Mouse (Mus musculus): ENCODE results near the gene Rtl10.

The Rtl10 gene

GRCm38 (mm10) chr16:18498558-18498990 is at the start of gene Rtl10, which contains the start of gene Gnb1l:
TSS of gene Rtl10 (plus strand) at chr16:18498901.
TSS of gene Gnb1l (plus strand) at chr16:18498713.
- DNase-seq (ENCODE audit: low spot score in 2 of 2), result peak; percentile 81 to 93

DNA sequence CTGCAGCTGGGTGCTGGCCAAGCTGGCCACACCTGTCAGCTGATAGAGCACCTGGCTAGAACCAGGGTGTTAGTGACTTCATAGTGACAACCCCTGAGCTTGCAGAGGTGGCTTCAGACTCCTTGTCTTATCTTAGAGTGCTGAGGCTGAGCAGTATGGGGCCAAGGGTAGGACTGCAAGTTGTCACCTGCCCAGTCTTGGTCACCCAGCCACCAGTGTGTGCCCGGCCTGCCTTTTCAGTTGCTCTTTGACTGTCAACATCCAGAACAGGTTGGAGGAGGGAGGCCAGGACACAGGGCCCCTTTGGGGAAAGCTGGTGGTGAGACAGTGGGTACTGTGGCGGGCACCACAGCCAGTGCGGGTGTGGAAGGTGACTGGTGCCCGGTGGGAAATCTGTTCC is 49.7 kb upstream of the Rtl10 start:
- DNase-seq (ENCODE audit: low spot score in 2 of 2), result no peak

DNA sequence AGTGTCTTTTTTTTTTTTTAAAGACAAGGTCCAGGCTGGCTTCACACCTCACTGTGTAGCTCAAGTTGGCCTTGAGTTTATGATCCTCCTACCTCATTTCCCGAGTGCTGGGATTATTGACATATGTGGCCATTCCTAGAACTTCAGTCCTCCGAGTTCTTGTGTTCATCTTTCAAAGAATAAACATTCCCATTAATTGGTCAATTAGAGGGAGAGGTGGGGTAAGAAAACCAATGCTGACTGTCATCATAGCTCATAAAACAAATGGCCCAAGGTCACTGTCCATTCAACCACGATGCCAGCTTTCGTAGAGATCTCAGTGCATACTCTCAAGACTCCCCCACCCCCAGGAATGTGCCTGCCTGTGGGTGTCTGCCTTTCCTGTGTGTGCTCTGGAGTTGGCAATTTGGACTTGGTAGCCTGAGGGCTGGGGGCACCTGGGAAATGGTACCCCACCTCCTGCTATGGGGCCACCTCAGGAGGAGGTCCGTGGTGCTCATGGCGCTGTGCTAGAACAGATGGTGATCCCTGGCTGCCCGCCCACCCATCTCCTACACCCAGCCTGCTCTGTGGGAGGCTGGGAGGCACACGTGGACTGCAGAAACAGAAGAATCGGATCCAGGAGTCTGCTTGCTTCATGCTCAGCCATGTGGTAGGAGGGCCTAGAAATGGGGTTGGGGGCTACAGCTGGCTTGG is 47.1 kb upstream of the Rtl10 start:
- peak in 1 of 2 experiments; percentile 81 for DNase-seq (ENCODE audit: low spot score in 2 of 2)

GRCm38 (mm10) chr16:18452361-18452862 is 46.3 kb upstream of the Rtl10 start:
- DNase-seq (ENCODE audit: low spot score in 2 of 2), result peak in 1 of 2 experiments; percentile 59

DNA sequence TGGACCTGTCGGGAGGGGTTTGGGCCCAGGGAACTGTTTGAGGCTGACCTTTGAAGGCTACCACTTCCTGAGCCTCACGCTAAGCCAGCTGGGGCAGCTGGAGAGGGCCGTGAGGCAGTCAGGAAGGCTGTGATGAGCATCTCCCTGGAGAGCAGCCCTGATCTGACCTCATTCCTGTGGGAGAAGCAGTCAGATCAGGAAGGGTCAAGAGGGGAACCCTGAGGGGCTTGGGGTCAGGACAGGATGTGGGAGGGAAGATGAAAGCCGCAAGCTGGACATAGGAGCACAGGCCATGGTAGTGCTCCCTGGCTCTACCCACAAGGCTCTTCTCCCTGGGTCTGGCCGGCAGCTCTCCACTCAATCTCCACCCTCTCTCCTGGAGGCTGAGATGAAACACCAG is 44.9 kb upstream of the Rtl10 start:
- no peak for DNase-seq (ENCODE audit: low spot score in 2 of 2)

DNA sequence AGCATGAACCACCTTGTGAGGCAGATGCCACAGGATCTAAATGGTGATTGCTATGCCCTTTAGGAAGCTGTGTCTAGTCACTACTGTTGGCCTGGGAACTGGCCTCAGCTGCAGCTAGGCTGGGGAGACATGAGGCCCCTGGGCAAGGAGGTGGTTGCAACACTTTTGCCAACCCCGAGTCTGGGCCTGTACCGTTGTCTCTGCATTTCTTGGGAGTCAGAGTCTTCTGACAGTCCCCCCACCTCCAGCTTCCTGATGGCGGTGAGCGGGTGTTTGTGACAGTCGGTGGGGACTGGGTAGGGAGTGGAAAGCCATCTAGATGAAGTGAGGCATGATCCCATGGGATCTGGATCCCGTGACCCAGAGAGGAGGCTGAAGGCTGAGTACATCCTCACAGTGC is 43.3 kb upstream of the Rtl10 start:
- DNase-seq (ENCODE audit: low spot score in 2 of 2), result no peak

DNA sequence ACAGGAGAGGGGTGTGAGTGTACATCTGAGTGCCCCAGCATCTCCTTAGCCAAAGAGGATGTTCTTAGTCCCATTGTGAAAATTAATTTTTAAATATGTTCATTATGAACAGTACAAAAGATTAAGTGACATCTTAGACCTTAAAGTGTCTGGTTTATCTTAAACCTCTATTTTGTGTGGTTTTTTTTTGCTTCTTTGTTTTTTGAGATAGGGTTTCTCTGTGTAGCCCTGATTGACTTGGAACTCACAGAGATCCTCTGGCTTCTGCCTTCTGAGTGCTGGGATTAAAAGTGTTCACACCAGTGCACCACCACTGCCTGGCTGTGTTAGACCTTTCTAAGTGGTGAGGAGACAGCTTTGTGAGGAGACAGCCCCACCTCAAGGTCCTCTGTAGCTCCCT is 40.0 kb upstream of the Rtl10 start:
- DNase-seq (ENCODE audit: low spot score in 2 of 2), result no peak

- no peak for DNase-seq (ENCODE audit: low spot score in 2 of 2)
These were observed 39.3 kb upstream of the Rtl10 start for GRCm38 (mm10) chr16:18459335-18459954.

- no peak for DNase-seq (ENCODE audit: low spot score in 2 of 2)
These were observed 38.7 kb upstream of the Rtl10 start for GRCm38 (mm10) chr16:18459955-18460370.

DNA sequence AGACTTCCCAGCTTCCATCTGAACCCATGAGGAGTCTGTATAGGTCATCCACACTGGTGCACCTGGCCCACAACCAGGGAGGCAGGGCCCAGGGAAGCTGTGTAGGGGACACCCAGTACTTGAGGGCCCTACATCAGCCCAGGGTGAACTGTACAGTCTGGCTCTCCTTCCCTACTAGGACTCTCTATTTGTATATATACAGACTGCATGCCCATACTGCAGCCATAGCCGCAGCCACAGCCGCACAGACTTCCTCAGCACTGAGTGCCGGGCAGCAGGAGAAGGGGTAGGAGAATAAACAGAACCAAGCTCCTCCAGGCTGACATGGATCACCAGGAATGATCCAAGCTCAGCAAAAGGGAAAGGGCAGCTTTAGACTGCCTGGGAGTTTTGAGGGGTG is 37.9 kb upstream of the Rtl10 start:
- no peak for DNase-seq (ENCODE audit: low spot score in 2 of 2)

- no peak for DNase-seq (ENCODE audit: low spot score in 2 of 2)
These were observed 36.7 kb upstream of the Rtl10 start for GRCm38 (mm10) chr16:18462031-18462430.

DNA sequence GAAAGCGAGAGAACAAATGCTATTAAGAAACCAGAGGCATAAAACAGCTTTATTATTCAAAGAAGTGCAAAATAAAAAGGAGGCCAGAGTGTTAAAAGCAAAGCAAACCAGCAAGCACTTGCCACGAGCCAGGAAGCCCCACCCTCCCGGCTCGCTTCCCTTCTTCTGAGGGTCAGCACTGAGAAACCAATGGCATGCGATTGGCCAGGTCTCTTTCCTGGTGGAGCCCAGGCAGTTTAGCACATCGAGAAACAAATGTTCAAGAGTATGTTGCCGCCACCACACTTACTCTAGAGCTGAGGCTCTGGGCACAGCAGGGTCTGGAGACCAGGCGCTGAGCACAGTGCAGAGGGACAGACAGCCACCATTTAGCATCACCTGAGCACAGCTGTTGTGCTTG is 36.1 kb upstream of the Rtl10 start:
- no peak for DNase-seq (ENCODE audit: low spot score in 2 of 2)

- DNase-seq (ENCODE audit: low spot score in 2 of 2), result peak in 1 of 2 experiments; percentile 44
These were observed 34.4 kb upstream of the Rtl10 start for GRCm38 (mm10) chr16:18464271-18464670.

GRCm38 (mm10) chr16:18470829-18471228 is 27.9 kb upstream of the Rtl10 start:
- DNase-seq (ENCODE audit: low spot score in 2 of 2), result no peak

DNA sequence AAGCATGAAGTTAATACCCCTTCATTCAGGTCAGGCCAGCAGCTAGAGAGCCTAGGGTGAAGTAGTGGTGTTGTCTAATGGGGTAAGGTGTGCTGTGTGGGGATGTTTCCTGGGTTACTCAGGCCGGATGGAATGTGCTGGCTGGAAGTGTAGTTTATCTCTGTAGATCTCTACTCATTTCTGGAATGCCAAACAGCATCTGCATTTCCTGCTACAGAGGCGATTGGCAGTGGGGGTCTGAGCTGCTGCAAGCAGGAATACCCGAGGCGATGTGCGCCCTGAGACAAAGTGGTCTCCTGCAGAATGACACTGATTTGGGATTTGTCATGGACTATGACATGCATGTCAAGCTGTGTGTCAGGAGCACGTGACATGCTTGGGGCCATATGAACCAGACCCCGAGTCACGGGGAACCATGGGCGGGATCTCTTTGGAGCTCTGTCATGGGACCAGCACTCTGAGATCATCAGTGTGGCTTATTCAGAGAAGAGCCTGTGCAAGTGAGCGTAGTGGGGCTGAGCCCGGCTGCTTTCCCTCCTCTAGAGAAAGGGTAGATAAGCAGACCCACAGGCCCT is 27.2 kb upstream of the Rtl10 start:
- no peak for DNase-seq (ENCODE audit: low spot score in 2 of 2)

DNA sequence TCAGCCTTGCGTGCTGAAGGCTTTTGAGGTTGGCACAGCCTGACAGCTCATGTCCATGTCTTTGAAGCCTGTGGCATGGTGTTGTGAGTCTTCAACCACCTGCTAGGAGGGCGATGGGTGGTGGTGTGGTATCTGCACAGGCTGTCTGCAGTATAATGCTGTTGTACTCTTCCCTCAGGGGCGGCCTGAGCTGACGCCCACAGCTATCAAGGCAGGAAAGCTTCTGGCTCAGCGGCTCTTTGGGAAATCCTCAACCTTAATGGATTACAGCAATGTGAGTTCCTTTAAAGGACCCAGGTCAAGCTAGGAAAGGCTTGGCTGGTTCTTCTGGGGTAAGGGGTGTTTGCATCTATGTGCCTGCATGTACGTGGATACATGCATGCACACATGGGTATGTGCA is 26.7 kb upstream of the Rtl10 start:
- DNase-seq (ENCODE audit: low spot score in 2 of 2), result no peak

DNA sequence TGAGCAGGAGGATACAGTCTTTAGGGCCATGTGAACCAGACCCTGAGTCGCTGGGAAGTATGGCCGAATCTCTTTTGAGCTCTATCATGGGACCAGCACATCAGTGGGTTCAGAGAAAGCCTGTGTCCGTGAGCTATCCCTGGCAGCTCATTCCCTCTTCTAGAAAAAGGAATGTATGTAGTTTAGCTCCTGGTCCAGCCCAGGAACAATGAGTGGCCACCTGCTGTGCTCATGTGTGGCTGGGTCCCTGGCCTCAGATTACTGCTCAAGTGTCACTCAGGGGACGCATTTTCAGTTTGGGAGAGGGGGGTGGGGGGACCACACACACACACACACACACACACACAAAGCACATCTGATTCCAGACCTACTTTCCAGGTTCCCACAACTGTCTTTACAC is 26.3 kb upstream of the Rtl10 start:
- no peak for DNase-seq (ENCODE audit: low spot score in 2 of 2)

- no peak for DNase-seq (ENCODE audit: low spot score in 2 of 2)
These were observed 25.7 kb upstream of the Rtl10 start for GRCm38 (mm10) chr16:18472976-18473375.

- no peak for DNase-seq (ENCODE audit: low spot score in 2 of 2)
These were observed 24.7 kb upstream of the Rtl10 start for GRCm38 (mm10) chr16:18474021-18474420.

DNA sequence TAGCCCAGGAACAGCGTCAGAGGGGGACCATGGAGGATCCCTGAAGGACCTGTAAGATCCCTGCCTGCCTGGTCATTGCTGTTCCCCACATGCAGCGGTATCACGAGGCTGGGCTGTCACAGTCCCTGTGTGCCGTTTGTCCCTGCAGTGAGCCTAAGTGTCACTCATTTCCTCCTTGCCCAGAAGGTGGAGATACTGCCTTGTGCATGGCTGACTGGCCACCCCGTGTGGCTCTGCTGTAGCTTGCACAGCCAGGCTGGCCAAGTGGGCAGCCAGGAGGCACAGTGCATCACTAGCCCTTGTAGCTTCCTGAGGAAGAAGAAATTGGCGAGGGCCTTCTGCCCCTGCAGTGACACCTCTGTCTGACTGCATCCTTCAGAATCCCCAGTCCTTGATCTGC is 20.7 kb upstream of the Rtl10 start:
- DNase-seq (ENCODE audit: low spot score in 2 of 2), result no peak

- DNase-seq (ENCODE audit: low spot score in 2 of 2), result no peak
These were observed 19.0 kb upstream of the Rtl10 start for GRCm38 (mm10) chr16:18479667-18480066.

DNA sequence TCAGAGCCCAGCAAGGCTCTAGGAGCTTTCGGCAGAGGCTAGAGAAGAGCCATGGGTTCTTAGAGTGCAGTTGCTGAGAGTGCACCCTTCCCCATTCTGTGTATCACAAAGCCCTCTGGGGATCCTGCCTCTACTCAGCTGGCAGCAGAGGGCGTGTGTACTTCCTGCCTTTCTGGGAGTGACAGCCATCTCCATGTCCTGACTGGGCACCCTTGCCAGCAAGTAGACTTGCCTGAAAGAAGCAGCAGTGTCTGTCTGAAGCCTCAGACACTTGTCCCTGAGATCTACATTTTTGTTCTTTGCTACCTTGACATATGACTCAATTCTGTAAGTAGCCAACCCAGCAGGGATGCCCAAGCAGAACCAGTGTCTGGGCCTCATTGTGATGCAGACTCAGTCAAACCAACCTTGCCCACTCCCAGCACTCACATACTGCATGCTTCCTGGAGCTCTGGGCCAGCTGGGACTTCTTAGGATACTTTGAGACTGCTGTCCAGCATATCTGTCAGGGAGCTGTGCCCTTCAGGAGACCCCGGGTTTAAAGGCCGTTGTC is 17.7 kb upstream of the Rtl10 start:
- DNase-seq (ENCODE audit: low spot score in 2 of 2), result no peak

- no peak for DNase-seq (ENCODE audit: low spot score in 2 of 2)
These were observed 16.3 kb upstream of the Rtl10 start for GRCm38 (mm10) chr16:18482431-18482830.
